Mouse (Mus musculus) brain, embryonic 18.5 days (tissue): ENCODE data around the gene Kat7.

Source experiments
- DNase-seq: peaks from one replicate; pipeline ENCODE4 v3.0.0-alpha.2; 2012; ENCODE audit warnings: low read depth, low spot score

The Kat7 gene

DNA sequence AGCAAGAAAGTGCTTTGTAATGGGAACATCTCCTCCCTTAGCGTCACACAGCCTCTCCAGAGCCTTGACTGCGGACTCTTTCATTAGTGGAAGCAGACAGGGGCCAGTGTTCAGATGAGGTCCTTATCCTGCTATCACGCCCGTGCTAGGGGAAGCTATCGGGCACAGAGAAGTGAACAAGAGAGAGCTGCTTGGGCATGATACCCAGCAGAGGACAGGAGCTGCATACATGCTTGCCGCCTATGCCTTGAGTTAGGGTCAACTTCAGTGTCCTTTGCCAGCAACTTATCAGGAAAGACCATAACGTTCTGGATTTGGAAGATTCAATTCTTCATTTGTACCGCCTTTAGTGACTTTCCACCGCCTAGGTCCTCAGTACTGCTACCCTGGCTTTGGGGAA lies 23.8 kb upstream of the Kat7 start:
- no peak for DNase-seq

DNA sequence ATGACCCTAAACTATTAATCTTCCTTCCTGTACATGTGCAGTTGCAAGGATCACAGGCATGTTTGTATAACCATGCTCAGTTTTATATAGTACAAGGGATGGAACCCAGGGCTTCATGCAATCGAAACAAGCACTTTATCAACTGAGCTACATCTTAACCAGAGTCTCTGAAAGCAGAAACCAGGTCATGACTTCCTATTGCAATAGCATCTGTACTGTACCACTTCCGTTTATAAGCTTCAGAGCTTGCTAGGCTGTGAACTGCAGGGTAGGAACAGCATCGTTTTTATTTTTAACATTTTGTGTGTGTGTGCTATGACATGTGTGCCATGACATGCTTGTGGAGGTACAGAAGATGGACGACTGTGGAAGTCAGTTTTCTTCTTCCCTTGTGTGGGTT lies 23.2 kb upstream of the Kat7 start:
- no peak for DNase-seq

DNA sequence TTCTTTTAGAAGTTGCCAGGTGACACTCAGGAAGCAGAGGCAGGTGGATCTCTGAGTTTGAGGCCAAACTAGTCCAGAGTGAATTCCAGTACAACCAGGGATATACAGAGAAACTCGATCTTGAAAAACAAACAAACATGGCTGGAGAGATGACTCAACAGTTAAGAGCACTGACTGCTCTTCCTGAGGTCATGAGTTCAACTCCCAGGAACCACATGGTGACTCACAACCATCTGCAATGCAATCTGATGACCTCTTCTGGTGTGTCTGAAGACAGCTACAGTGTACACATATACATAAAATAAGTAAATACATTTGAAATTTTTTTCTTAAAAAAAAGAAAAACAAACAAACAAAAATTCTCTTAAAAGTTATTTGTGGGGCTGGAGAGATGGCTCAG lies 20.6 kb upstream of the Kat7 start:
- DNase-seq, result no peak

DNA sequence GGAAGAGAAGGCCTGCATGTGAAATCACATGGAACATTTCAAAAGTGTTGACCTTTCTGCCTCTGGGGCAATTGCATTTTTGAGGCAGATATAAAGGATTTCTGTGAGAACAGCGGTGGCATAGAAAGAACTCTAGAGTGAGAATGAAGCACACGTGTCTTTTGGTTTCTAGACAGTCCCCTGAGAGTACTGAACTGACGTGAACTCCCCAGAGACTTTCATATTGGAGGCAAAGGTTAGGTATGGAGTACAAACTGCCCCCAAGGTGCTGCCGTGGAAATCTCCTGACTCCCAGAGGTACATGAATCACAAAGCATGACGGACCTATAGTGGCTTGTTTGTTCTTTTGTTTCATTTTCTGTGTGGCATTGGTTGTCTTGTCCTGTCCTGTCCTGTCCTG lies 18.6 kb upstream of the Kat7 start:
- DNase-seq, result no peak

DNA sequence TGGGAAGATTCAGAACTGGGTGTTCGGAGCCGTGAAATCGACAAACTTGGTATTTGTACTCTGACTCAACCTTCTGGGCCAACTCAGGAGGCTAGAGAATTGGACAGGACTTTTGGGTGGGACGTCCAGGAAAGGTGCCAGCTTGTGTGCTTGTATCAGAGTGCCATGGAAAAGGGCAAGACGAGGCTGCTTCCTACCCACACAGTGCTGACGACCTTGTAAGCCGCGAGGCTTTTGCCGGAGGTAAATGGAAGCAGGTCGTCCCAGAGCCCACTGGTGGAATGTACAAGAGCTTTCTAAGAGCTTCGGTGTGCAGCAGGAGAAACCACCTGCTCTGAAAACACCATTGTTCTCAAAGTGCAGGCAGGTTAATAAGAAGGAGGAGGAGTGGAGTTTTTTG lies 16.2 kb upstream of the Kat7 start:
- DNase-seq, result no peak

DNA sequence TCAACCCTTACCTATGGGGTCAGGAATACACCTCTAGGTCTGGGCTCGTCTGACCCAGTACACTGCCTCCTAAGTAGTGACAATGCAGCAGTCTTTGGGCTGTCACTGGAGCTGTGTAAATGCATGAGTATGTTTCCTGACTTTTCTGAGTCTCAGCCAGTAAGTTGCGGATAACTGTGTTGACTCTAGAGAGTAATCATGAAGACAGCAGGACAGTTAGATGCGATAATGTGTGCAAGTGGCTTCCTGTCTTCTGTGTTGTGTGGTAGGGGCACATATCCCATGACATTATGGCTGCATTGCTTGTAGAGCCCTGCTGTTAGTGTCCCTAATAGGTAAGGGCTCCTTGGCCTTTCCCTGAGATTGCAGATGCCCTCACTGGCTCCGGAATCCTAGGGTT lies 15.8 kb upstream of the Kat7 start:
- no peak for DNase-seq

DNA sequence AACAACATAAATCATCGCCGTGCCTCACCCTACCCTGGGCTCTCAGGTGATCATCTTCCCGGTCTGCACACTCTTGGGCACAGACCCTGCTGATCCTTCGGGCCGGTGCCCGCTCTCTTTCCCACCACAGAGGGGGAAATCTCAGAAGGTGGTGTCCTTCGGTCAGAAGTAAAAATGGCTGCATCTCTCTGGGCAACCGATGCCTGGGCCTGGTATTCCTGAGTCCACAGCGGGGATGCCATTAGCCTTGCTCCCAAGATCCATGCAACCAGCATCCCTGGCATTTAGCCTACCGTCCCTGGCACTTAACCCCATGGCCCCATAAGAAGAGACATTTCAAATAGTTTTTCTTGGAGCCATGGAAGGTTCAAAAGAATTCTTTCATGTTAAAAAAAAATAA lies 14.1 kb upstream of the Kat7 start:
- no peak for DNase-seq

DNA sequence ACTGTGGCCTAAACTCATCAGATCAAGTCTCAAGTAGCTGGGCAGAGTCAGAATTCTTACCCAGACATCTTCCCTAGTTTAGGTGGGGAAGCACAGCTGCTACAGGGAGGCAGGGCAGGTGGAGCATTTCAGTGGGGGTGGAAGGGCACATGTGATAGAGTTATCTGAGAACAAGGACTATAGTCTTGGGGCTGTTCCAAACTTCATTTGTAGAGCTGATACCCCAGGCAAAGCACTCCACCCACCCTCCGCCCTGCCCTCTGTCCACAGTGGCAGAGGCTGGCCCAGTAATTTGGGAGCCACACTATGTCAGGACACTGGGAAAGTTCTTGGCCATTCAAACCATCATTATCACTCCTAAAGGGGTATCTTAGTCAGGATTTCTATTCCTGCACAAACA lies 10.0 kb upstream of the Kat7 start:
- no peak for DNase-seq

DNA sequence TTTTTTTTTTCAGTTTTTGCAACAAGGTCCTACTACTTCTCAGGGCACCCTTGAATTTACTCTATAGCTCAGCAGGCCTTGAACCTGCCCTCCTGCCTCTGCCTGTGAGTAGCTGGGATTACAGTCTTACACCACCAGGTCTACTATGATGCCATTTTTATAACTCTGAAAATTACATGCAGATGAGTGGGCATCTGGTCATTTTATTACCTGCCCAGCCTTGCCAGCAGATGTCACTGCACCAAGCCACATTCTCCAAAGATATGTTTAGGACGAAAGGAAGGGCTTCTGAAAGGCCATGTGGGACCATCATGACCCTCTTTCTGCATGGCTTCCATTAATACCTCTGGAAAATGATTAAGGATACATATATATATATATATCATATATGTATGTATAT lies 9.5 kb upstream of the Kat7 start:
- no peak for DNase-seq

DNA sequence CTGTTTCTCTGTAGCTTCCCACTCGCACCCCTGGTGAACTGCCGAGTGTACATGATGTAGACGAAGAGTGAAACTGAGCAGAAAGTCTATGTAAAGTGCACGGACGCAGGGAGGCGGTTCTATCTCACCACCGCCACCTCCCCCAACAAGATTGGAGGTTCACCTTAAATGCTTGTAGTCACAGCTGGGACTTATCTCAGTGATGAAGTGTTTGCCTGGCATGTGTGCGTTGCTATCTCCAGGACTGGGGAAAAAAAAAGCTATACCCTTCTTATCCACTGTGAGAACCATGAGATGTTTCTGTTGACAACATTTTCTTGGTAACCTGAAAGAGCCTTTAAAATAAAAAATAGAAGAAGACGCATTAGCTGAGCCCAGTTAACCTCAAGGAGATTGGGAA lies 8.1 kb upstream of the Kat7 start:
- no peak for DNase-seq

DNA sequence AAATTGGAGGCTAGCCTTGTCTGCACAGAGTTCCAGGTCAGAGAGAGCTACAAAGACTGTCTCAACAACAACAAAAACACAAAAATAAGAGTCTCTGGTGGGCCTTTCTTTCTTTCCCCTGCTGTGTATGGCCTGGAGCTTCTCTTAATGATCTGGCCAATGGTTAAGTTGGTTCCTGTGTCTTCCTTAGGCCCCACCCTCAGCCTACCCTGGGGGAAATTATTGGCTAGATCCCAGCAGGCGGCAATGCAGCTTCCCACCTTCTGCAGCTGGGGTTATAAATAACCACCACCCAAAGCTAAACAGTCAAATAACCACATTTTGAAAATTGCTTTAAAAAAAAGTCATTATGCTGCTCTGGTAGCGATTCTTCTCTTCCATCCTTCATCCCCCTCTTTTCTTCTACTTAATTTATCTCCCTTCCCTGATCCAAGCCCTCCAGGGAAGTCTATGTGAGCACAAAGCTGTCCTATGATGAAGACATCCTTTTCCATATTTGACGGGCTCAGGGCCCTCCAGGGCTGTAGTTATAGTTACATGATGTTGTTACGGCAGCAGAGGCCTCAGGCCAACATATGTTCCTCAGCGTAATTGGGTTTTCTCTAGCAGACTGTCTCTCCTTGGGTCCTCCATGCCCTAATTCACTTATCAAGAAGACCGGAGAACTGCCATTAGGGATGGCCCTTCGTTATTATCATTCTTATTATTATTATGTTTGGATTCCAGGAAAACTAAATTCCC lies 5.3 kb upstream of the Kat7 start:
- no peak for DNase-seq

DNA sequence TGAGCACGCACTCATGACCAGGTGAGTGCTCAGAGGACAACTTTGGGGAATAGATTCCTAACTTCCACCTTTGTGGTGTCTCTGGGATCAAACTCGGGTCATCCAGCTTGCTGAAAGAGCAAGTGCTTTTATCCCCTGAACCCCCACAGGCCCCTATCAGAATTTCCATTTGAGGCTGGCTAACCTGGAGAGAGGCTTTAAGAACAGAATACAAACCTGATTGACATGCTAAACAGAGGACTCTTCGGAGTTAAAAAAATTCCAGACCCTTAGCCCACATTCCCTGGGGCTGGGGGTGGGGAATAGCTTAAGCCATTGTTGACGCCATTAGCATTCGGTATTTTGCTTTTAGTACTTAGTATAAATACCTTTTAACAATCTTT lies 1.4 kb upstream of the Kat7 start:
- DNase-seq, result no peak

DNA sequence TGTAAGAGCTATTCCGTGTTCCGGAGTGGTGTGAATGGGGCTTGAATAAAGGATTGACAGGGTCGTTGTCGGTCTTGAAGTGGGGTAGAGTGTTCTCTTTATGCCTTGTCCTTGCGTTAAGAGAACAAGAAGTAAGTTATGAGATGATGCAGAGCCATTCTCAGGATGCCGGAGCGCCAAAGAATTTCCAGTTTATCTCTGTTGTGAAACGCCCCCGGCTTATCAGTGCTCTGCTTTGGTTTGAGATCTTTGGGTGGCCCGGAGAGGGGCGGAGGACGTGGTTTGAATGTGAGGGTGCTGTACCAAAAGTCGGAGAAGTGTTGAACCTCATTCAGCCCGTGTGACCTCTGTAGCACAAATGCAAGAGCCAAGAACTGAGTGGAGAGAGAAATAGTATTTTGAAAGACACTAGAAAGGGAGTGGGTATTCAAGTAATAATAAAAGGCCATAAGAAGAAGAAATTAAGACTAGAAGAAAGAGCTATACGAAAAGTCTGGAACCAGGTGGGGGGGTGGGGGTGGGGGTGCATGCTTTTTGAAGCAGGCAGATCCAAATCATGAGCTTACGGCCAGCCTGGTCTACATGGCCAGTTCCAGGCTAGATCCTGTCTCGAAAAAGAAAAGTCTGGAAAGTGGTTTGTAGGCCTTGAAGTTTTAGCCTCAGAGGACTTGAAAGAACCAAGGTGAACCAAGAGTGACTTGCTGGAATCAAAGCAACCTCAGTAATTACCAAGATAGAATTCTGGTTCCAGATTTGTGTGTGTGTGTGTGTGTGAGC lies 790 bp upstream of the Kat7 start:
- no peak for DNase-seq

DNA sequence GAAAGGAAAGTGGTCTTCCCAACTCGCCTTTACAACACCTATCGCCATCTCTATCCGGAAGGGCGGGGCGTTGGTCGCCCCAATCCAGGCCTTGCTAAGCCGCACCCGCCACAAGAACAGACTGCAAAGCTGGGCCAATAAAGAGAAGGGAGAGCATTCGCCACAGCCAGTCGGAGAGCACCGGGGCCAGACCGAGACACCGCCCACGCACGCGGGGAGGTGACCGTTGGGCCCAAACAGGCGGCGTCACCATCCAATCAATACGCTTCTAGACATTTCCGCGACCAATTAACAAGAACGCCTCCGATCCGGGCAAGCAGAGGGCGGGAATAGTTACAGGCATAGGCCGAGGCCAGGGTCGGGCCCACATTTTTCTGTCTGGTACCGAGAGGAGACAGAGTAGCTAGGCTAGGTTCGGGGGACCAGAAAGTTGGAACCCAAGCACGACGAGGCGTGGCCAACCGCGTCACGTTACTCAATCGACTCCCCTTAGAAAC lies 488 bp downstream of the Kat7 start:
- peak; percentile 99 for DNase-seq

DNA sequence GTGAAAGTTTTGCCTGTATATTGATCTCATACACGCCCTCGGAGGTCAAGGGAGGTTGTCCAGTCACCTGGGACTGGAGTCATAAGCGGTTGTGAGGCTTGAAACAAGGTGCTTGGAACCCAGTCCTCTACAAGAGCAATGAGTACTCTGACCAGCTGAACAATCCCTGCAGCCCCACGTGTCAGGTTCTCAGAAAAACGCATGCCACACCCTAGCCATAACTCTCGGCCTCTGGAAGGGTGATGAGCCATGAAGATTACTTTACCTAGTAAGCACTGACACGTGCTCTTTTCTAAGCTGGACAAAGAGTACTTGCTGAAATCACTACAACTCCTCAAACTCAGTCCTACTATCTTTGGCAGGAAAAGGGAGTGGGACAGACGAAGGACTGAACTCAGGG lies 2.5 kb downstream of the Kat7 start:
- DNase-seq, result no peak

DNA sequence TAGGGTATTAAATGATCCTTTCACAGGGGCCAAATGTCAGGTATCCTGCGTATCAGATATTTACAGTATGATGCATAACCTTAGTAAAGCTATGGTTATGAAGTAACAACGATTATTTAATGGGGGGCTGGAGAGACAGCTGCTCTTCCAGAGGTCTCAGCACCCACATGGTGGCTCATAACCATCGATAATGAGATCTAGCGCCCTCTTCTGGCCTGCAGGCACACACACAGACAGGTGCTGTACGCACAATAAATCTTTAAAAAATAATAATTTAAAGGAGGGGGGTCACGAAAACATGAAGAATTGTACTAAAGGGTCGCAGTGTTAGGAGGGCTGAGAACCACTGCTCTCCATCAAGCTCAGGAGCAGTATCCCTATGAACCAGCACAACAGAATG lies 4.4 kb downstream of the Kat7 start:
- DNase-seq, result no peak

DNA sequence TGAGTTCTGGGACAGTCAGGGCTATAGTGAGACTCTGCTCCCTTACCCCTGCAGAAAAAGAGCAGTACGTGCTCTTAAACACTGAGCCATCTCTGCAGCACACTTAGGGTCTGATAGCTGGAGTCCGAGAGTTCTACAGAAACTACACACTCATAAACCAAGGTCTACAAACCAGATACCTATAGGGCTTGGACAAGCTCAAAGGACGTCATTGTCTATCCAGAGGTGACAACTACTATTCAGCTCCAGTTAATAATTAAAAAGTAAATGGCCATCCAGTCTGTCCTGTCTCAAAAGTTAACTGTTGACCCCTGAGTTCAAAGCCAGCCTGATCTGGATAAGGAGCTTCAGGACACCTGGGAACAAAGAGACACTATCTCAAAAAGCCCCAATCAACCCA lies 8.3 kb downstream of the Kat7 start:
- DNase-seq, result no peak

DNA sequence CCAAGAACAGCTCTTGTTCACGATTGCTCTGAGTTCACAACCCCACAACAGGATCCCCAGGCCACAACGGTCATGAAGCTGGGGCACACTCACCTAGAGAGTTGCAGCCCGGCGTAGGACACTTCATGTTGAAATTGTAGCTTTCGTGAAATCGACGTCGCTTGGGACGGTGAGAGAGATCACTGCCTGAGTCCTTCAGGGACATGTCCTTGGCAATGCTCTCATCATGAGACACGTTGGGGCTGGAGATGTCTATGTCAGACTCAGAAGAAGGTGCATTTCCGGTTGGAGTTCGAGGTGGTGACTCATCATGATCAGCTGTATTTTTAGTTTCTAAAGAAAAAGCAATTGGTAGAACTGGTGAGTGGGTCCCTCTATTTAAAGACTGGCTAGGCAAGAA lies 10.2 kb downstream of the Kat7 start:
- DNase-seq, result no peak

DNA sequence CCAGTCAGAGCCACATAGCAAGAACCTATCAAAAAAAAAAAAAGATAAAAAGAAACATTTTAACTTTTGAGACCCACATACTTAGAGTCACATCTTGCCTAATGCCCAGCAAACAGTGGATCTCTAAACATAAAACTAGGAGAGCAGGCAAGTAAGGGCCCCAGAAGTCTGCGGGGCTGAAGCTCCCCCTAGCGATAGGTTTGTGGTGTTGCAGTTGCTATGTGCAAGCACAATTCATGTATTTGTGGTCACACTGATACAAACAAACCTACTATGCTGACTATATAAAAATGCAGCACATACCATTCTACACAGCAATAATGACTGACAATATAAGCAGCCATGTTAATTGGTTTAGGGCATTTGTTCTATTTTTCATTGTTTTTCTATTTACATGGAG lies 11.9 kb downstream of the Kat7 start:
- no peak for DNase-seq

DNA sequence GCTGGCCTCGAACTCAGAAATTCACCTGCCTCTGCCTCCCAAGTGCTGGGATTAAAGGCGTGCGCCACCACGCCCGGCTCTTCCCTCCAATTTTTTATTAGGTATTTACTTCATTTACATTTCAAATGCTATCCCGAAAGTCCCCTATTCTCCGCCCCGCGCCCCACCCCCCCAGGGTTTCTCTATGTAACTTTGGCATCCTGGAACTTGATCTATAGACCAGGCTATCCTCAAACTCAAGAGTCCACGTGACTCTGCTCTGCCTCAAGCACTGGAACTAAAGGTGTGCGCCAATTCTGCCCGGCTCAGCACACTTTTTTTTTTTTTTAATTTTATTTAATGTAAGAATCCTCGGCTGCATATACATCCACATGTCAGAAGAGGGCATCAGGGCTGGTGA lies 14.3 kb downstream of the Kat7 start:
- no peak for DNase-seq

DNA sequence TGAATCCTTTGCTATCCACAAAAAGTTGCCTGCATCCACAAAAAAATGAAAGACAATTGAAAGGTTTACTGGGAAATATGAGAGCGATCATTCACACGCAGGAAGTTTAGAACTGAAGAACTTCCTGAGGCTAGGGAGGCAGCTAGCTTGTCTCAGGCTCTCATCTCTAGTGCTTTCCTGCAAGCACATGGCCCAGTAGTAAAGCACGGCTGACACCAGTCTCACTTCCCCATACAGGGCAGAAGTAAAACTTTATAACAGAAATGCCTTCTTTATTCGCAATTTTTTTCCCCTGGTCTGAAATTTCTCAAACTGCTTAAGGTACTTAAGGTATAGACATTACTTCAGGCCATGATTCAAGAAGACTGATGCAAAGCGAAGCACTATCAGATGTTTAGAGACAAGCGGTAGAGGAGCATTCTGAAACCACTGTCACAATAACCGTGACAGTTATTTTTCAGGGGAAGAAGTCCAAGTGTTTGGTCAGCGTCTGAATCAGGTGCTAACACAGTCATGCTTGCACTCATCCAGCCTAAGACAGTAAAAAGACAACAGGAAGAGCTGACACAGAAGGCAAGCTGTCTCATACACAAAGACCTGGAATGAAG lies 16.9 kb downstream of the Kat7 start:
- no peak for DNase-seq

DNA sequence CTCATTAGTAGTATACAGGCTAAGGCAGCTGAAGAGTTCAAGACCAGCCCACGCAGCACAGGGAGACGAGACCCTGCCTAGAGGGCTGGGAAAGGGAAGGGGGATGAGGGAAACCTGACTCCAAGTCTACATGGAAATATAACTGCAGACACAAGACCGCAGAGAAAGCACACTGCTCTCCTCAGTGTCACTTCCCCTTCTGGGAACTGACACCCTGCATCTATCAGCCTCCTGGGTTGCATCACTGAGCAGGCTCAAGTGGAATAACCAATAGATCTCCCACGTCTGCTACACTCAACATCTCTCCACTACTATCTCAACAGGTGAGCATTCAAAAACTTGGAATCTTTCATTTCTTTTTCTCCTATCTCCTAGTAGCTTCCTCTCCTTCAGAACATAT lies 18.0 kb downstream of the Kat7 start:
- DNase-seq, result no peak

DNA sequence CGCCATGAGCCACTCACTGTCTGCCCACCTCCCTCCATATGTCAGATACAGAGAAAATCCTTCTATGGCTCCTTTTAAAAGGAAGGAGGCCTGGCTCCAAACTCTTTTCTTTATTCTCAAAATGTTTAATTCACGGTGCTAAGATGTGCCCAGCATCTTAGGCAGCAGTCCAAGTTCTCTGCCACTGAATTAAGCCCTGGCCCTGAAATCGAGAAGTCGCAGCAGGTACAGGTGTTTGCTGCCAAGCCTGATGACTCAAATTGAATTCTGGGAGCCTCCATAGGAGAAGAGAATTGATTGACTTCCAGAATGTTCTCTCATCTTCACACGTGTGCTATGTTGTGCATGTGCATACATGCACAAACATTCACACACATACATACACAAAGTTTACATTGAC lies 27.7 kb downstream of the Kat7 start:
- no peak for DNase-seq
